Mouse (Mus musculus) ovary, postnatal 10 days (tissue): ENCODE results near the gene Vwa1.
A peak's percentile ranks its signal among the peaks of the same experiment; 100 is the strongest.
"Not testable (repeated sequence)": the region's sequence is repeated elsewhere in the genome, so short reads cannot be mapped to it uniquely, and the experiment has no call there.

ENCODE experiments used
- DNase-seq: peaks from one replicate; pipeline ENCODE4 v3.0.0; 2022; ENCODE audit warnings: low spot score

Gene Vwa1

DNA sequence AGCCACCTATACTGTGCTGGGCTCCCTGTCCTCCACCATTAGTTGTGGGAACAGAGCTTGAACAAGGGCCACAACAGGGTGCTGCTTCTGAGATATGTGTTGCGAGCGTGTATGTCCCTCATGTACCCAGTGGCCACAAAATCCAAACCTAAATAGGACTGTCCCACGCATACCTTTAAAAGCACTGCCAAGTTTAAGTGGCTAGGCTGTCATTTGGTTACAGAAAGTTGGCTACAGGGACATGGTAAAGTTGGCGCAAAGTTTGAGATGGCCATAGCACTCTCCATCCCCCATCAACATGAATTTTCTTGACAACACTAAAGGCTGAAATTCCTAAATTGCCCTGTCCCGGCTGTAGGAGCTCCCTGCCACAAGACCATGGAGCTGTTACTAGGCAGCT lies 29.4 kb downstream of the Vwa1 start:
- no peak for DNase-seq

DNA sequence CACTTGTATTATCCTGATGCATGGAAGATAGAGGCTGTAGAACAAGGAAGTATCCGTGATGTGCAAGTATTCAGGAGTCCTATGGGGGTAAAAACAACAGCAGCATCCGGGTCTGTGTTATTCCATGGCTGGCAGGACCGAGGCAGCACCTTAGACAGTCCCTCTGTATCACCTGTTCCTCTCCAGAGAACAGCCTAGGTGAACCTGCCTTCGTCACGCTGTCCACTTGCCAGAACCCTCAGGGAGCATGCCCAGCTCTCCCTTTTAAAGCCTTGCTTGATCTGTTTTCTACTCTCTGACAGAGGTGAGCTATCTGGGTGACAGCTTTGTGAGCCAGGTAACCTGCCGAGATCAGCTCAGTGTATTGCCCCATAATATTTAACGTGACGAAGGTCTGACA lies 30.0 kb downstream of the Vwa1 start:
- no peak for DNase-seq

DNA sequence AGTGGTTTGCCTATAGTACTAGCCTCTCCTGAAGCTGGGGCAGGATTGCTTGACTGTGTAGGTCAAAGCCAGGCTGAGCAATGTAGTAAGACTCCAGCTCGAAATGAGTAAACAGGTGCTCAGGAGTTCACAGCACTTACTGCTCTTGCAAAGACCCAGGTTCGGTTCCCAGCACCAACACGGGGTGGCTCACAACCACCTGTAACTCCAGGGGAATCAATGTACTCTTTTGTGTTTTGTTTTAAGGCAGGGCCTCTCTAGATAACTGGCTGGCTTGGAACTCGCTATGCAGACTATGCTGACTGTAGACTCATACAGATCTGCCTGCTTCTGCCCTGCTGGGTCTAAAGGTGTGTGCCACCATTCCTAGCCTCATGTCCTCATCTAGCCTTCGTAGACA lies 31.8 kb downstream of the Vwa1 start:
- DNase-seq: no peak

DNA sequence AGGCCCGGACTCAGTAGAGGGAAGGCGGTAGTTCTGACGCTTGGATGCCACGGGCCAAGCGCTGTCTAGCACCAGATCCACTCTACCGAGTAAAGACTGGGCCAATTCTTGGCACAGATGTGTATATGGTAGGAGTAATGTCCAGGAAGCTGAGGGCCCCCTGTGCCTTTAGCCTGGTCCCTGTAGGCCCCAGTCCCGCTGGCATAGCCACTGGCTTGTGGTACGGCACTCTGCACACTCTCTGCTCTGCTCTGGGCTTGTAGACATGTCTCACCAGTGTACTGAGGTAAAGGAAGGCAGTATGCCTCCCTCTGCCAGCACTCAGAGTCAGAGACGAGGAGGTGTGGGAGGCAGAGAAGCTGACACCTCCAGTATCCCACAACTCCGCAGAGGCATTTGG lies 33.8 kb downstream of the Vwa1 start:
- not testable (repeated sequence) for DNase-seq

DNA sequence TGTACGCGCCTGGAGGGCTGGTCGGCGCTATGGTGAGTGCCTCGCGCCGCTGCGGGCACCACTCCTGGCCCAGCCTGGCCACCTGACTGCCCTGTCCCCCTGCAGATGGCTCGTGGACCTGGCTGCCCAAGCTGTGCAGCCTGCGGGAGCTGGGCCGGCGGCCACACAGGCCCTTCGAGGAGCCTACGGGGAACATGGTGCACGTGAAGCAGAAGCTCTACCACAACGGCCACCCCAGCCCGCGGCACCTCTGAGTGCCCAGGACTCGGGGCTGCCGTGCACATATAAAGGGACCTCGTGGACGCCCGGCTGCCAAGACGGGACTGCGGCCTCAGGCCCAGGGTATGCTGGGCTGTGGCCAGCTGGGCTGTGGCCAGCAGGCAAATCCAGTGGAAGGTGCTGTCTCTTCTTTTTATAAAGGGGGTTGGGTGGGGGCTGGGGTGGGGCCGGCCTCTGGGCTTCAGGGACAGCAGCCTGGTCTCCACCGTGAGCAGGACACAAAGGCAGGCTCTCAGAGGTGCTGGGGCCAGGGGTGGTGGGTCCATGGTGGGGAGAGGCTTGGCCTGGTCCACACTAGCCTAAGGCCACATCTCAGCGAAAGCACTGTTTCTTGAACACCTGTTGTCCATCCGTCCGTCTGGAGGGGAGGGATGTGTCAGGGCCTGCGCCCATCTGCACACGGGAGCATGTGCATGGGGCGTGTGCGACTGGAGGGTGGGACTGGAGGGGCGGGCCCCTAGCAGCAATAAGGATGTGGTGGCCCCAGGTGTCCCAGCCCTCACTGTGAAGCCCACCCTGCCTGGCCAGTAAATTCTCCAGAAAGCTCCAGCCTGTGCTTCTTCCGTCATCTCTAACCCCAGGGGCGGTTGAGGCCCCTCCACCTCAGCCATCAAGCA lies 34.5 kb downstream of the Vwa1 start:
- DNase-seq: no peak

DNA sequence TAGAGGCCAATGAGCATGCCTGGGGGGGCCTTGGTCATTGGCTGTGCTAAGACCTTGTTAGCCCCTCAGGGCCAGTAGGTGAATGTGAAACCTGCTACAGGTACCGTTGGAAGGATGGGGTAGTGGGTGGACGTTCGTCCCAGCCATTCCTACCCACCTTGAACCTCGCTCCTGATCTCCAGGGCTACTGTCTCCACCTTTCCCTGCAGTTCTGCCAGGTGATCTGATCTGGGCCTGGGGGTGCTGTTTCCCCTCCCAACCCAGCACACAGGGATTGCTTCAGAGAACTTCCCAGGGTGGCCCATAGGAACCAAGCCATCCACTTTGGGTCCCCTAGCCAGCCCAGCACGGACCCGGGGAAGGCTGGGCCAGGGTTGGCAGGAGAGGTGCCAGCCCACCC lies 35.3 kb downstream of the Vwa1 start:
- no peak for DNase-seq

DNA sequence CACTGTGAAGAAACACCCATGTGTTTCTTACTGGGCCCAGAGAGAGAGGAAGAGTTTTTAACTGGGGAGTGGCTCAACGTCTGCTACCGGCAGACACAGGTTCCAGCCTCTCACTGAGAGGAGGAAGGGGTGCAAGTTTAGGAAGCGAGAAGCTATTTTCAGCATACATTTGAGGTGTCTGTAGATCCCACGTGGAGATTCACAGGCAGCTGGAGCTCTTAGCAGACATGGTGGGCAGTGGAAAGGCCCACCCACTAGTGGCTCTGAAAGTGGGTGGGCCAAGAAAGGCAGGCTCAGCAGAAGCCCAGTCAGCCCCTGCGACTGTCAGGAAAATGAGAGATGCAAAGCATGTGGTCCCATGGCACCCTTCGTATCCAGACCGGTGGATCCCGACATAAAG lies 36.2 kb downstream of the Vwa1 start:
- DNase-seq: no peak

DNA sequence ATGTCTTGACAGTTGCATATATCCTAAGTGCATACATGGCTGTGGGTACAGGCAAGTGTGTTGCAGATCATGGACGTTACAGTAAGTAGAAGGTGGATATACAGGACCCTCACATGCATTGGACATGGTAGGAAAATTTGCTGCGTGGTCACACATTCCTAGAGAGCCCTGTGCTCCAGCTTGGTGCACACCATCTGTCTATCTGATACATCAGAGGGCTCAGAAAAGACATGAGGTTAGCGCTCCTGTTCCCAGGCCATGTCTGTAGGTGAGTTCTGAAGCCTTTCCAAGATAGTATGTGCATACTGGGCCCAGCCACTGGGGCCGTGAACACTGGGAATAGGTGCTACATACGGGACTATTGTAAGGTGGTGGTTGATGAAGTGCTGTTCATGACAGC lies 38.1 kb downstream of the Vwa1 start:
- no peak for DNase-seq

DNA sequence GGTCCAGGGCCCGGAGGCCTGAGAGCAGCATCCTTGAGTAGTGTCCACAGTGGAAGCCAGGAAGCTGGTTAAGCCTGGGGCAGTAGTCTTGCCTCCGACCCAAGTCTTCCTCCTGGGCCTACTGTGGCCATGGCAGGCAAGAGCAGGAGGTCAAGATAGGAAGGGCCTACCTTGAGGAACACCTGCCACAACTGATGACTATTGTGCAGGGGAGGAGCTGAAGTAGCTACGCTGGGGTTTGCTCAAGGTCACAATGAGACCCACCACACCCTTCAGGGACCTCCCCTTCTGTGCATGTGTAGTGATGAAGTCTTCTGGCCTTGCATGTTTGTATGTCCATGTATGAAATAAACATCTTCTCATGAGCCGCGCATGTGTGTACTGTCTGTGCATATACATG lies 38.7 kb downstream of the Vwa1 start:
- DNase-seq: no peak

DNA sequence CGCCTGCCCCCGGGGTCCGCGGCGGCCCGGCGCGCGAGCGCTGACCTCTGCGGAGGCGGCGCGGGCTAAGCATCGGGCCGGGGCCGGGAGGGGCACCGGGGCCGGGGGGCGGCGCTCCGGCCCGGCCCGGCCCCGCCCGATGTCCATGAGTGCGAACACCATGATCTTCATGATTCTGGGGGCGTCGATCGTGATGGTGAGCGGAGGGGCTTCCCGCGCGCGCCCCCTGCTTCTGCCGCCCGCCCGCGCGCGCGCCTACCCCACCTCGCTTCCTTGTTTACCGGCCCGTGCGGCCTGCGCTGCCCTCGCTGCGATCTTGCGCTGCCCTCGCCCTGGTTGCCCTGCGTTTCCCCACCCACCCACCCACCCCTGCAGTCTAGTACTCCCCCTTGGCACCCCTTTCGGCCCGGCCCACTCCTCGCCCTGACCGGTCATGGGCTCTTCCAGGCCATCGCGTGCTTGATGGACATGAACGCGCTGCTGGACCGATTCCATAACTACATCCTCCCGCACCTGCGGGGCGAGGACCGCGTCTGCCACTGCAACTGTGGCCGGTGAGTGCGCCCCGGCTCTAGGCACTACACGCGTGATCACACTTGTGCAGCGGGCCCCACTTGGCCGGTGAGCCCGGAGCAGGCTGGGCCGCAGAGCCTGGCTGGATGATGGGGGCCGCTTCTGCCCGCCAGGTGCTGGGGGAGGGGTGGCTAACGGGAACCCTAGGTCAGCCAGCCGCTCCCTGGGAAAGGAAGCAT lies 39.4 kb downstream of the Vwa1 start:
- DNase-seq: no peak

DNA sequence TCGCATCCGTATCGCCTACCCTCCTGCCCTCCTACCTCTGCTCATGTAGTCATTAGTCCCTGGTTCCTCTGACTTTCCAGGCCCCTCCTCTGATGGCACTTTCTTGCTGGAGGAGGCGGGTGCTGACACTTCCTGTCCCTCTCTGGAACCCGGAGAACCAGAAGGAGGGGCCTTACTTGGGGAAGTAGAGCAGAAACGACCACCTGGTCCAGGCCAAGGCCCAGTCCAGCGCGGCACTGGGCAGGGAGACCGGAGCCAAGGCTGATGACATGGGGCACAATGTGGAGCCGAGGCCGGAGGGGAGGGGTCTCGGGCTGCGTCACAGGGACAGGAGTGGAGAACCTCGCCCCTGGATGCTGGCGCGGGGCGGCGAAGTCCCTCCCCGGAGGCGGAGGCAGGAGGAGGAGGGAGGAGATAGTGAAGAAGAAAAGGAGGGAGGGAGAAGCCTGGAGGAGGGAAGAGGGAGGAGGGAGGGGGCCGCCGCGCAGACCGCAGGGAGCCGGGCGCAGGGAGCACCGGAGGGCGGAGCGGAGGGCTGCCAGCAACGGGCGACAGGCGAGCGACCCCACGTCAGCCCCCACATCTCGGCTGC lies 40.1 kb downstream of the Vwa1 start, which contains the start of gene Tmem240:
Gene Tmem240 (plus strand): TSS at position 451 of the 592 bp plus-strand sequence.
- DNase-seq: peak; percentile 70

DNA sequence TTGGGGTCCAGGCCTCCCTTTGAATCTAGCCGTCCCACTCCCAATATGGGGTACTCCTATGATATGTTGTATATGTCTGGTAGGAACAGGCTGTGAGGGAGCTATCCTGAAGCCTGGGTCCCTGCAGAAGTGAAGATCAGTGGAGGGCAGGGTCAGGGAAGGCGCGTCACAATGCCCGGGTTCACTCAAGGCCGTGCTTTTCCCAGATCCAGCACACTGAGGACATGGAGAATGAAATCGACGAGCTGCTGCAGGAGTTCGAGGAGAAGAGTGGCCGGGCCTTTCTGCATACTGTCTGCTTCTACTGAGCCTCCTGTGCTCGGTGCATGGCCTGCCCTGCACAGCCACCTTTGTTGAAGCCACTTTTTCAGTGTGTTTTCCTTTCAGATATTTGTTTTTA lies 41.2 kb downstream of the Vwa1 start:
- DNase-seq: no peak

DNA sequence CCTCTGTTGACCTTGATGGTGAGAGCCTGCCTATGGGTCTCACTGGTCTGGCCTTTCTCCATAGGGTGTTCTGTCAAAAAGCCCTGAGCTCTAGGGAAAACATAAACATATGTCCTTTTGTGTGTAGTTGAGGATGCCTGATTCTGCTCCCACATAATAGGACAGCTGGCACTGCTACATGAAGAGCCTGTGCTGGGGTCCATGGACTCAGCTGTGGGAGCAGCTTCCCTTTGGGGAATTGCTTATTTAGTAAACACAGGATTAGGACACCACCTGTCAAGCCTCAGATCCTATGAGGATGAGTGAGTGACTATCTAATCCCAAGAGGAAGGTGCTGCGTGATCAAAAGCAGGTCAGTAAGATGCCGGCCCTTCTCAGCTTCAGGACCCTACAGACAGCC lies 46.5 kb downstream of the Vwa1 start:
- DNase-seq: no peak

DNA sequence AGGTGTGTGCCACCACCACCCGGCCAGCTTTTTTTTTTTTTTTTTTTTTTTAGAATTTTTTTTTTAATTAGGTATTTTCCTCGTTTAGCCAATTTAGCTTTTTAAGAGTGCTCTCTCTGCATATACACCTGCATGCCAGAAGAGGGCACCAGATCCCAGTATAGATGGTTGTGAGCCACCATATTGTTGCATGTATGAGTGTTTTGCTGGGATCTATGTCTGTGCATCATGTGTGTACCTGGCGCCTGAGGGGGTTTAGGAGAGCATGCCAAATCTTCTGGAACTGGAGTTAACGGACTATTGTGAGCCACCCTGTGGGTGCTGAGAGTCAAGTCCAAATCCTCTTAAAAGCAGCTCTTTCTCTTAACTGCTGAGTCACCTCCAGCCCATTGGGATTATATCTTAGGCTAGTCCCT lies 52.8 kb downstream of the Vwa1 start:
- no peak for DNase-seq
